Mouse (Mus musculus) layer of hippocampus, postnatal 25 days (tissue): ENCODE data around the gene Plxnc1. TPM values are rescaled to one million over a fixed set of nuclear protein-coding genes. Genes with fewer than 3 reads are reported as not detected.
A peak's percentile ranks its signal among the peaks of the same experiment; 100 is the strongest.

Source experiments
- DNase-seq, 2 experiments: peaks; one replicate each; pipeline ENCODE4 v3.0.0; 2022; ENCODE audit warnings: mixed read lengths in 2 of 2, low spot score in 1 of 2; ENCODE audit errors: extremely low spot score in 1 of 2
- total RNA-seq, 2 experiments: library from RNA; stranded (reverse); gene quantifications; 2 replicates each; pipeline ENCODE4 v1.2.3; 2021

Gene Plxnc1
- total RNA-seq, 2 experiments from 2014 or later, result 29.3 to 32.1 TPM

DNA sequence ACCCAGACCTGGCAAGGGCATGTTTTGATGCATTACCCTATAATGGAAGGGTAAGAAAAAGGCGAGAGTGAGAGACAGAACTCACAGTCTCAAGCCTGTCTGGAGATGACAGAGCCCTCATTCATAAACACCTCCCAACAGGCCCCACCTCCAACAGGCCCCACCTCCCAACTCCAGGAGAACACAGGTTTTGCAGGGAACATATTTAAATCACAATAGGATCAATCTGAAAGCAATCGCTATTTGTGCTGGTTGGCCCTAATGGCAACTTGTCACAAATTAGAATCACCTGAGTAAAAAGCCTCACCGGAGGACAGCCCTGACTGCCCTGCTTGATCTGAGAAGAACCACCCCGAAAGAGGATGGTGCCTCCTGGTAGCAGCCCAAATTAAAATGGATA is 54.9 kb downstream of the Plxnc1 start:
- no peak for DNase-seq

DNA sequence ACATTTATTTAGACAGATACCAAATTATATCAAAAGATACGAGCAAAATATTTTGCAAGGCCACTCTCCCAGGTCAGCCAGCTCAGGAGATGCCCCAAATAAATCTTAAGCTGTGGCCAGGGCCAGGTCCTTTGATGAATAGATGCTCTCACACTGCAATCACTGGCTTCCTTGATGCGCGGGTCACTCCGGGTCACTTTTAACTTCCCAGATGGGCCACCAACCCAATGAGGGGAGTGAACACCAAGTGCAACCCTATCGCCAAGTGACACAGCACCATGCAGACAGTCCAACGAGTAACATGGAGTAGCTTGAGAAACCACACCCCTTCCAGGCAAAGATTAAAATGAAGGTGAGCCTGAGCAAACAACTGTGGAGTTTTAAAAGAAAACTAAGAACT is 61.4 kb downstream of the Plxnc1 start:
- DNase-seq, result no peak

- no peak for DNase-seq
Measured at GRCm38 (mm10) chr10:94871506-94871905, 73.1 kb downstream of the Plxnc1 start.

GRCm38 (mm10) chr10:94871102-94871501 is 73.5 kb downstream of the Plxnc1 start:
- no peak for DNase-seq

GRCm38 (mm10) chr10:94866995-94867856 is 77.4 kb downstream of the Plxnc1 start:
- DNase-seq, result no peak

- DNase-seq, result no peak
Measured at GRCm38 (mm10) chr10:94865206-94865605, 79.4 kb downstream of the Plxnc1 start.

- no peak for DNase-seq
Measured at GRCm38 (mm10) chr10:94864199-94864928, 80.3 kb downstream of the Plxnc1 start.

DNA sequence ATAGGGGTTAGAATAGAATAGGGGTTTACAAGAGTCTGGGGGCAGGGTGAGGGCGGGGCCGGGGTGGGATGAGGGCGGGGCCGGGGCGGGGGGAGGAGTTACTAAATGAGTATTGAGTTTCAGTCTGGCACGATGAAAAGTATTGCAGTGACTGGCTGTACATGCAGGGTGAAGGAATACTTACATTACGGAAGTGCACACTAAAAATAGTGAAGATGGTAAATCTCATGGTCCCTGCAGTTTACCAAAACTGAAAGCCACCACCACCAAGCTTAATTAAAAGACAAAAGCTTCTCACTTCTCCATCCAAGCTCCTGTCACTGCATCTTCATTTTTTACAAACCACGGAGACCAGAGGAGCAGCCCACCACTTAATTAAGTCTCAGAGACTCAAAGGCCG is 81.4 kb downstream of the Plxnc1 start:
- DNase-seq, result no peak

DNA sequence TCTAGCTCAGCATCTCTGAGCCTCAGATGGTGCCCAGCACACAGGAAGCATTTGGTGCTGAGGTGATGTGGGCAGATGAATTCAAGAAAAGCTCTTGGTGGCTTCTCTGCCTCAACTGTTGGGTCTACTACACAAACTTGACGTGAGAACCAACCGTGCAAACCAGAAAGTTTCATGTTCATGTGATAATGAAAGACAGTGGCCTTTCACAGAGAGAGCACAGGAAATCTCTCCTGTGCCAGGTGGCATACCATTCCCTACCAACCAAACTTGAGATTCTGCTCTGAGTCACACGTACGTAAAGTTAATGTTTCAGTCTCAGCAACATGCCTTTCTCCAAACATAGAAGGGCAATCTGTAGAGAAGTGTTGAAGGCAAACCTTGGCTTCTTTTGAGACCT is 83.8 kb downstream of the Plxnc1 start:
- DNase-seq, result no peak

GRCm38 (mm10) chr10:94858277-94859033 is 86.2 kb downstream of the Plxnc1 start:
- DNase-seq, result no peak

GRCm38 (mm10) chr10:94850565-94850964 is 94.1 kb downstream of the Plxnc1 start:
- no peak for DNase-seq

DNA sequence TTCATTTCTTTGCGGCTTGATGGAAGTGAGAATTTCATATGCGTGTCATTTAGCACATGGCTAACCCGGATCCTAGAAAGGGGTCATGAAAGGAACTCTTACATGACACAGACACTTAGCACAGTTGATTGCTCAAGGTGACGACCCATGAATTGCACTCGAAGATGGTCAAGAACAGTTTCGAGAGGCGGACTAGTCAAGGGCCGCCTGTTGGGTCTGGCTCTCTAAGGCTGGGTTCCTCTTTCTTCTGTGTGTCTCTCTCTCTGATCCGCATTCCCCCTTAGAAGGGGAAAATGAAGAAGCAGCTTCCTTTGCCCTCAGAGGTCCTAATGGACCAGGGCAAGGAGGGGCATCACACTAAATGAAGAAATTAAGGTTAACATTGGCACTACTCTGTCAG is 94.7 kb downstream of the Plxnc1 start:
- DNase-seq, result no peak

- no peak for DNase-seq
Measured at GRCm38 (mm10) chr10:94849360-94849759, 95.3 kb downstream of the Plxnc1 start.

- DNase-seq, result no peak
Measured at GRCm38 (mm10) chr10:94848344-94848743, 96.3 kb downstream of the Plxnc1 start.

GRCm38 (mm10) chr10:94846501-94847105 is 98.0 kb downstream of the Plxnc1 start:
- no peak for DNase-seq

- no peak for DNase-seq
Measured at GRCm38 (mm10) chr10:94844692-94845091, 99.9 kb downstream of the Plxnc1 start.

GRCm38 (mm10) chr10:94835874-94836273 is 108.8 kb downstream of the Plxnc1 start:
- DNase-seq, result no peak

DNA sequence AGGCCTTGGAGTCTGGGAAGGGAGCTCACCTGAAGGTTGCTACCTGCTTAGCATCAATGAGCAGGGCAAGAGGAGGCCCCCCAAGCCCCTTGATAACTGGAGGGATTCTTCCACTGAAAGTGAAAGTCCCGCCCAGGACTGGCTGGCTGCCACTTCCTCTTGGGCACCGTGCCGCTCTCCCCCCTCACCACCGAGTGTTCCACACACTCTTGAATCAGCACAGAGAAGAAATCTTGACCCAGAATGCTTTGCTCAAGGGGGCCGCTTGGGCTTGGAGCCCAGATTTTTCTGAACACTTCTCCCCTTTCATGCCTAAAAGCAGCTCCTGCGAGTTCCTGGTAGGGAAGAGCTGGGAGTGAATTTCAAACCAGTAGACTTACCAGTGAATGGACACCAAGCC is 115.2 kb downstream of the Plxnc1 start:
- DNase-seq, result peak; percentile 66 to 83

DNA sequence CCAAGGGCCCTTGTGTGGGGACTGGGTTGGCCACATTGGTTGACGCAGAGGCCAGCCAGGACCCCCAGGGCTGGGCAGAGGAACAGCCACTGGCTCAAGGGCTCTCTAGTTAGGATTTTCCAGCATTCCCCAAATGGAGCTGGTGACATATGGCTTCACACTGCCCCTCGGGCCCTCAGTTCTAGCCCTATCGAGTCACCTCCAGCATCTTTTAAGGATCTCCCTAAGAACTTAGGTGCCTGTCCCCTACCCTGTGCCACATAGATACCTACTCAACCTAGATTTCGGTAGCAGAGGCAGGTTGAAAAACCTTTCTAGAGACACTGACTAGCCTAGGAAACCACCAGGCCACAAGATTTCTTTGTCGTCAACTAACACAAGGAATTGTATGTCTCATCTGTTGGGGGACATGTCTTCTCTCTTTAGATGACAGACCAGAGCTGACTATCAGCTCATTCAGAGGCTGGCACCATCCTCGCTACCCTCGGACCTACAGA is 115.9 kb downstream of the Plxnc1 start:
- DNase-seq, result no peak
